Mouse (Mus musculus) liver, embryonic 11.5 days (tissue): Measurements from ENCODE around the gene Mrgprb1. TPM values are rescaled to one million over a fixed set of nuclear protein-coding genes. Genes with fewer than 3 reads are reported as not detected.
"Not testable (repeated sequence)": the region's sequence is repeated elsewhere in the genome, so short reads cannot be mapped to it uniquely, and the experiment has no call there.

Experiments
- ATAC-seq: fragments of 200-750 bp; cut with Nextera tagmentation; replicated peaks from 2 replicates; pipeline ENCODE4 v1.8.0; 2017; ENCODE audit warnings: moderate number of reproducible peaks, mild to moderate bottlenecking, moderate TSS enrichment, moderate library complexity; ENCODE audit not compliant: low FRiP score
- DNase-seq: peaks from one replicate; pipeline ENCODE4 v3.0.0-alpha.2; 2017; ENCODE audit warnings: low spot score
- H3K27ac ChIP-seq: fragments of 300-500 bp; sonication (generic); 2 replicates; pipeline ENCODE4 v1.5.1; 2014; ENCODE audit warnings: mild to moderate bottlenecking, low read depth, low read length, control low read depth
- H3K27me3 ChIP-seq: fragments of 300-500 bp; sonication (generic); replicated peaks from 2 replicates; pipeline ENCODE4 v1.6.1; 2014; ENCODE audit warnings: low read length, mixed read lengths; ENCODE audit not compliant: control insufficient read depth, insufficient read depth
- H3K36me3 ChIP-seq: fragments of 300-500 bp; sonication (generic); 2 replicates; pipeline ENCODE4 v1.6.1; 2014; ENCODE audit warnings: mild to moderate bottlenecking, low read length, moderate library complexity, mixed read lengths; ENCODE audit not compliant: control insufficient read depth, insufficient read depth
- H3K4me1 ChIP-seq: fragments of 300-500 bp; sonication (generic); replicated peaks from 2 replicates; pipeline ENCODE4 v1.6.1; 2014; ENCODE audit warnings: low read length, mixed read lengths; ENCODE audit not compliant: control insufficient read depth, insufficient read depth
- H3K4me2 ChIP-seq: fragments of 300-500 bp; sonication (generic); 2 replicates; pipeline ENCODE4 v1.6.1; 2014; ENCODE audit warnings: mild to moderate bottlenecking, control low read depth, moderate library complexity
- H3K4me3 ChIP-seq: fragments of 300-500 bp; sonication (generic); 2 replicates; pipeline ENCODE4 v1.5.1; 2014; ENCODE audit warnings: low read depth, low read length, control low read depth
- H3K9ac ChIP-seq: fragments of 300-500 bp; sonication (generic); 2 replicates; pipeline ENCODE4 v1.6.1; 2014; ENCODE audit warnings: low read depth, low read length, control low read depth
- H3K9me3 ChIP-seq: fragments of 300-500 bp; sonication (generic); 2 replicates; pipeline ENCODE4 v1.6.1; 2016; ENCODE audit warnings: low read length, inconsistent platforms, mixed read lengths; ENCODE audit not compliant: control insufficient read depth
- WGBS: fragments of 180-500 bp; shearing (Covaris S2); extraction: QIAGEN DNeasy Blood & Tissue Kit; methylation state at CpG from one replicate; pipeline ENCODE4 v1.1.7; 2014; 5-methylcytosine and 5-hydroxymethylcytosine counted together
- polyA plus RNA-seq: library from polyadenylated mRNA; unstranded; fragments of >200 nt; fragmentation: Nextera tagmentation; extraction: Ambion mirVana; gene quantifications from 2 replicates; pipeline ENCODE4 v1.2.1, GENCODE M21; 2014

Mrgprb1 gene
- polyA plus RNA-seq = not detected in 2 replicates

DNA sequence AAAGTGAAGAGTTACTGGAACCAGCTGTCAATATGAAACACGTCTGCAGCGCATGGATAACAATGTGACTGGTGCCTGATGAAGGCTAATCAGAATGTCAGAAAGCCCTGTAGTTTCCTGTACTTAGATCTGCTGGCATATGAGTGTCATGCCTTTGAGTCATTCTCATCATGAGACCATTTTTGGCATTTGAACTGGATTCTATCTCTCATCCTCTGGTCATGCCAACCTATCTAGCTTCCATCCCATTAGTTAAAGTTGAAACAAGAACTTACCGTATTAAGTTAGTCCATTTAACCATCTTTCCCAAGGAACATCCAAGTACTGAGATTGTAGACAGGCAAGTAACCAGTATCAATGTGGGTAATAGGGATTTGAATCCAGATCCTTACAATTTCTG is at the start of gene Mrgprb1:
TSS of gene Mrgprb1 (minus strand) at position 101 of the 400 bp plus-strand sequence.
- H3K4me1 ChIP-seq = no peaks in the 10 kb centered on the region
- 80% methylated on average over 3 of the region's 3 CpGs for whole genome bisulfite sequencing
- no peak within 1 kb of the TSS for H3K27ac ChIP-seq
- DNase-seq = no peak
- no peak within 1 kb of the TSS for H3K9ac ChIP-seq
- H3K4me2 ChIP-seq = no peak within 1 kb of the TSS
- no peaks in the 10 kb centered on the region for H3K27me3 ChIP-seq
- ATAC-seq = no peak
- no peak within 1 kb of the TSS for H3K4me3 ChIP-seq
- H3K36me3 ChIP-seq = no peaks in the 10 kb centered on the region
- peaks cover 2% of the 10 kb centered on the region; the same call in 1 of the 2 replicates for H3K9me3 ChIP-seq

DNA sequence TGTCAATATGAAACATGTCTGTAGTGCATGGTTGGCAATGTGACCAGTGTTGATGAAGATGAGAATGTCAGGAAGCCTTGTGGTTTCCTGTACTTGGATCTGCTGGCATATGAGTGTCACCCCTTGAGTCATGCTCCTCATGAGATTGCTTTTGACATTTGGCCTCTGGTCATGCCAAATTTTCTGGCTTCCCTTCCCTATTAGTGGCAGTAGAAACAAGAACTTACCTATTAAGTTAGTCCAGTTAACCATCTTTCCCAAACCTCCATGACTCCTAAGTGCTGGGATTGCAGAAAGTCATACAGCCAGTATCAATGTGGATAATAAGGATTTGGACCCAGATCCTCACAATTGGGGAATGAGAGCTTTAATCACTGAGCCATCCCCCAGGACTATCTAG is 43.1 kb upstream of the Mrgprb1 start, which contains the start of gene Mrgprx2:
TSS of gene Mrgprx2 (minus strand) at position 101 of the 400 bp plus-strand sequence.
- no peaks in the 10 kb centered on the region for H3K4me1 ChIP-seq
- no peaks in the 10 kb centered on the region for H3K27me3 ChIP-seq
- no peak within 1 kb of the TSS for H3K4me3 ChIP-seq
- DNase-seq (no peak), ATAC-seq (no peak)
- H3K9me3 ChIP-seq = peaks cover 2% of the 10 kb centered on the region; the same call in 1 of the 2 replicates
- H3K9ac ChIP-seq = no peak within 1 kb of the TSS
- no peak within 1 kb of the TSS for H3K4me2 ChIP-seq
- H3K36me3 ChIP-seq = no peaks in the 10 kb centered on the region
- H3K27ac ChIP-seq = no peak within 1 kb of the TSS

DNA sequence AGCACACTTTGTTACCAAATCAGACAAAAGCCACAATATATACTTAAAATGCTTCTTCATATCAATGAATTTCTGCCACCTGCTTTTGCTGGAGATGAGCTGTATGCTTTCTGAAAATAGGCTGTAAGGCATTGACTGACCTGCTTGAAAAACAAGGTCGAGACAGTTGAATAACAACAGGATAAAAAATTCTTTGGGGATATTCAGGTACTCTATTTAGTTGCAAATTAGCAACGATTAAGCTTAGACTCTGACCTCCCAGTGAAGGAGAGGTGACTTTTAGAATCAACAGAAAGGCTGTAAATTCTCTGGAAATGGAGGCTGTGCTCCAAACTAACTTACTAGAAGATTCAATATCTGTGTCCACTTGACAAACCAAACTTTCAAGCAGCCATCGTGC is 19.6 kb downstream of the Mrgprb1 start:
- Histone ChIP-seq H3K9ac (no peak overlapping the region), H3K27me3 (no peaks in the 10 kb centered on the region), H3K9me3 (peaks cover 3% of the 10 kb centered on the region; the same call in 1 of the 2 replicates), H3K36me3 (no peaks in the 10 kb centered on the region), H3K4me2 (no peak overlapping the region), H3K27ac (no peak overlapping the region), H3K4me3 (no peak overlapping the region), H3K4me1 (no peaks in the 10 kb centered on the region)
- DNase-seq = no peak
- WGBS = 43% methylated on average over 3 of the region's 3 CpGs
- no peak for ATAC-seq

DNA sequence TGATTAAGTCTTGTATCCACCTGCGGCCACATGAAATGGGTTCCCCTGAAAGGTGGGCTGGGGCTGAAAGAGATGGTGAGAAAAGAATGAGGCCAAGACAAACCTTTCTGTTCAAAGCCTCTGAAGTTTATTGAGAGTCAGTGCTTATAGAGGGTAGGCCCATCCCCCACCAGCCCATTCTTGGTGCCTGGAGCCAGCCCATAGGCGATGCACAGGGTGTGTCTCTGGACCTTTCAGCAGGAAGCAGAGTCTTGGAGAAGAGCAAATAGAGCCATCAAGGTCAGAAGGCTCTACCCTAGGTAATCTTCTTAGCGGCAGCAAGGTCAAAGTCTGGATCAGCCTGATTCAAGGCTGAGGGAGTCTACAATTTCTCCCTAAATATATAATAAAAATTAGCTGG is 20.2 kb downstream of the Mrgprb1 start:
- not testable (repeated sequence) for ATAC-seq, H3K27ac ChIP-seq, H3K4me1 ChIP-seq, H3K4me2 ChIP-seq, H3K9me3 ChIP-seq, H3K27me3 ChIP-seq, H3K4me3 ChIP-seq, H3K36me3 ChIP-seq, H3K9ac ChIP-seq, DNase-seq
- WGBS = 82% methylated on average over 3 of the region's 3 CpGs

Other genes starting within 250 kb of the Mrgprb1 start
- not detected in 2 replicates for gene Mrgprb8, start 67.8 kb downstream of the Mrgprb1 start, polyA plus RNA-seq
- not detected in 2 replicates for gene Mrgprx2, start 43.0 kb upstream of the Mrgprb1 start, polyA plus RNA-seq
- gene Mrgprb2, start 101.7 kb upstream of the Mrgprb1 start, polyA plus RNA-seq = not detected in 2 replicates
- not detected in 2 replicates for gene Mrgprb3, start 187.5 kb upstream of the Mrgprb1 start, polyA plus RNA-seq